Mouse (Mus musculus) MEL (cell line): Measurements from ENCODE around the gene Cyp20a1.

ENCODE experiments used
- CTCF ChIP-seq, 3 experiments: IDR thresholded peaks in 2 of 3; conservative IDR thresholded peaks in 1 of 3; 2 replicates each; pipeline ENCODE4 v1.5.1; 2011 to 2012; ENCODE audit warnings: low read length in 3 of 3, low read depth in 2 of 3, mild to moderate bottlenecking in 2 of 3, improper control_type of control experiment in 1 of 3, inconsistent platforms in 1 of 3, mixed read lengths in 1 of 3, moderate library complexity in 1 of 3; ENCODE audit not compliant: control insufficient read depth in 1 of 3, insufficient read depth in 1 of 3, poor library complexity in 1 of 3, severe bottlenecking in 1 of 3
- GATA1 ChIP-seq: IDR thresholded peaks from 2 replicates; pipeline ENCODE4 v1.6.1; 2011; ENCODE audit warnings: low read depth, low read length, improper control_type of control experiment
- RCOR1 ChIP-seq: IDR thresholded peaks from 2 replicates; pipeline ENCODE4 v1.6.1; 2012; ENCODE audit warnings: low read depth, mild to moderate bottlenecking, inconsistent platforms, low read length, improper control_type of control experiment
- TBP ChIP-seq: IDR thresholded peaks from 2 replicates; pipeline ENCODE4 v1.8.0; 2011; ENCODE audit warnings: low read depth, low read length, improper control_type of control experiment
- ZC3H11A ChIP-seq: IDR thresholded peaks from 2 replicates; pipeline ENCODE4 v1.6.1; 2012; ENCODE audit warnings: low read depth, mild to moderate bottlenecking, inconsistent platforms, low read length, improper control_type of control experiment

- TF ChIP-seq ZC3H11A (no peak), GATA1 (no peak), RCOR1 (no peak), CTCF (IDR thresholded peaks at IDR 0.05 in 2 of 3, conservative IDR thresholded peaks at IDR 0.05 in 1 of 3; ENCODE audit: control insufficient read depth in 1 of 3, insufficient read depth in 1 of 3, low read depth in 2 of 3, low read length in 3 of 3, poor library complexity in 1 of 3, severe bottlenecking in 1 of 3) (no peak), TBP (no peak)
These were observed 88.4 kb downstream of the Cyp20a1 start for GRCm38 (mm10) chr1:60431531-60431930.
